Mouse (Mus musculus): ENCODE data around the gene Ddx51.

The Ddx51 gene

GRCm38 (mm10) chr5:110652719-110653648, at the start of gene Ddx51, which contains the start of gene Noc4l:
Ddx51 (plus strand) TSS chr5:110653451.
Noc4l (minus strand) TSS chr5:110653417.
- peak; percentile 94 to 98 for DNase-seq (ENCODE audit: inconsistent age in 2 of 2, low spot score in 1 of 2)

GRCm38 (mm10) chr5:110604311-110604710, 48.9 kb upstream of the Ddx51 start:
- DNase-seq (ENCODE audit: inconsistent age in 2 of 2, low spot score in 1 of 2) = no peak

GRCm38 (mm10) chr5:110605531-110606221, 47.6 kb upstream of the Ddx51 start:
- DNase-seq (ENCODE audit: inconsistent age in 2 of 2, low spot score in 1 of 2) = no peak

GRCm38 (mm10) chr5:110607767-110608166, 45.5 kb upstream of the Ddx51 start:
- no peak for DNase-seq (ENCODE audit: inconsistent age in 2 of 2, low spot score in 1 of 2)

- DNase-seq (ENCODE audit: inconsistent age in 2 of 2, low spot score in 1 of 2) = no peak
Observed at GRCm38 (mm10) chr5:110608336-110608735, 44.9 kb upstream of the Ddx51 start.

- no peak for DNase-seq (ENCODE audit: inconsistent age in 2 of 2, low spot score in 1 of 2)
Observed at GRCm38 (mm10) chr5:110608941-110609340, 44.3 kb upstream of the Ddx51 start.

- no peak for DNase-seq (ENCODE audit: inconsistent age in 2 of 2, low spot score in 1 of 2)
Observed at GRCm38 (mm10) chr5:110609425-110609824, 43.8 kb upstream of the Ddx51 start.

GRCm38 (mm10) chr5:110609868-110610267, 43.4 kb upstream of the Ddx51 start:
- DNase-seq (ENCODE audit: inconsistent age in 2 of 2, low spot score in 1 of 2) = no peak

GRCm38 (mm10) chr5:110610484-110610883, 42.8 kb upstream of the Ddx51 start:
- no peak for DNase-seq (ENCODE audit: inconsistent age in 2 of 2, low spot score in 1 of 2)

- no peak for DNase-seq (ENCODE audit: inconsistent age in 2 of 2, low spot score in 1 of 2)
Observed at GRCm38 (mm10) chr5:110611435-110612158, 41.7 kb upstream of the Ddx51 start.

GRCm38 (mm10) chr5:110619226-110619625, 34.0 kb upstream of the Ddx51 start:
- DNase-seq (ENCODE audit: inconsistent age in 2 of 2, low spot score in 1 of 2) = no peak

GRCm38 (mm10) chr5:110624319-110624718, 28.9 kb upstream of the Ddx51 start:
- DNase-seq (ENCODE audit: inconsistent age in 2 of 2, low spot score in 1 of 2) = no peak

- no peak for DNase-seq (ENCODE audit: inconsistent age in 2 of 2, low spot score in 1 of 2)
Observed at GRCm38 (mm10) chr5:110627351-110627750, 25.9 kb upstream of the Ddx51 start.

- no peak for DNase-seq (ENCODE audit: inconsistent age in 2 of 2, low spot score in 1 of 2)
Observed at GRCm38 (mm10) chr5:110628156-110628555, 25.1 kb upstream of the Ddx51 start.

- peak; percentile 84 to 92 for DNase-seq (ENCODE audit: inconsistent age in 2 of 2, low spot score in 1 of 2)
Observed at GRCm38 (mm10) chr5:110629525-110630120, 23.6 kb upstream of the Ddx51 start.

- DNase-seq (ENCODE audit: inconsistent age in 2 of 2, low spot score in 1 of 2) = peak in 1 of 2 experiments; percentile 67
Observed at GRCm38 (mm10) chr5:110635951-110636707, 17.1 kb upstream of the Ddx51 start.

GRCm38 (mm10) chr5:110638306-110639074, 14.8 kb upstream of the Ddx51 start:
- DNase-seq (ENCODE audit: inconsistent age in 2 of 2, low spot score in 1 of 2) = no peak

- DNase-seq (ENCODE audit: inconsistent age in 2 of 2, low spot score in 1 of 2) = peak; percentile 62 to 89
Observed at GRCm38 (mm10) chr5:110639459-110639858, 13.8 kb upstream of the Ddx51 start.

- no peak for DNase-seq (ENCODE audit: inconsistent age in 2 of 2, low spot score in 1 of 2)
Observed at GRCm38 (mm10) chr5:110646377-110646776, 6.9 kb upstream of the Ddx51 start.
